Mouse (Mus musculus) heart, postnatal 14 days (tissue): ENCODE measurements around the gene Timeless. TPM values are rescaled to one million over a fixed set of nuclear protein-coding genes. Genes with fewer than 3 reads are reported as not detected.
"Not testable (repeated sequence)": the region's sequence is repeated elsewhere in the genome, so short reads cannot be mapped to it uniquely, and the experiment has no call there.

Source experiments
- DNase-seq, 2 experiments: peaks; one replicate each; pipeline ENCODE4 v3.0.0; 2021 to 2022
- intact Hi-C: fragments of 180-260 bp; cut with DNase I; formaldehyde crosslinking; loops from one replicate; pipeline ENCODE4 v1.15.1; 2025
- long read RNA-seq, 2 experiments: library from polyadenylated mRNA; stranded (forward); transcript quantifications; one replicate each; pipeline ENCODE4 v2.0.0; 2021
- total RNA-seq, 2 experiments: library from RNA; stranded (reverse); gene quantifications; 2 replicates each; pipeline ENCODE4 v1.2.3; 2021

Timeless gene
- total RNA-seq, result 10 to 100 TPM in 1 of 2 experiments, 1 to 10 TPM in 1; 6.6 to 11.1 TPM
- long read RNA-seq, experiment 1, full-length matches to known transcripts, result 3 of 10 reads
- long read RNA-seq, experiment 1, partial matches to known transcripts, result 4 of 10 reads
- long read RNA-seq, experiment 1, other reads (novel, unspliced or antisense), result 3 of 10 reads
- long read RNA-seq, experiment 2, full-length matches to known transcripts, result 5 of 11 reads
- long read RNA-seq, experiment 2, partial matches to known transcripts, result 4 of 11 reads
- long read RNA-seq, experiment 2, other reads (novel, unspliced or antisense), result 2 of 11 reads

DNA sequence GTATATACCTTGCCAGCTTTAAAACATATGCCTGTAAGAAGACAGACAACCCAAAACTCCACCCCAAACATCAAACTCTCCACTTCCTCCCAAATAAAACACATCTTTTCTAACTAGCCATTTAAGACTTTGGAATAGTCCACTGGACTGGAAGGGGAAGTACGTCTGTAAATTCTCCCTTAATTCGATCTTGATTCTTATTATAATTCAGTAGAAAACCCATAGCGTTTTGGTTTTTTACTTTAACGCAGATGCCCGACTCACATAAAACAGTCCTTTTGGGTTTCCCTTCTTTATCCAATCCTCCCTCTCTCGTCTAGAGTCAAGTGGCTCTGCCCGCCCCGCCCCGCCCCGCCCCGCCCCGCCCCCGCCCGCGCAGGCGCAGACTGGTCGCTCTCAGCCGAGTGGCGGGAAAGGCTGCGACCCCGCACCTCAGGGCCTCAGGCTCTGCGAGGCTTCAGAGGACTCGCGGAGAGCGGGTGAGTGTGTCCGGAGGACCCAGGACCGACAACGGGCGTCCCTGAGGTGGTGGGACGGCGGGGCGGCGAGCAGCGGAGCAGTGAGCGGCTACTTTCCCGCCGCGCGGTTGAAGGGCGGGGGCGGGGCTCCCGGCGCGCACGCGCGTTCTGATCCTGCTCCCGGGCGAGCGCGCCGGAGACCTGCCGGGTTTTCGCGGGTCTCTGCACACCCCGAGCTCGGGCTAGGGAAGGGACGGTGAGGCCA is at the start of gene Timeless:
Gene Timeless, plus strand, starts transcription at position 369 of the 723 bp plus-strand sequence.
- DNase-seq, result peak; percentile 93 to 94
- intact Hi-C loops, result no loop called here

DNA sequence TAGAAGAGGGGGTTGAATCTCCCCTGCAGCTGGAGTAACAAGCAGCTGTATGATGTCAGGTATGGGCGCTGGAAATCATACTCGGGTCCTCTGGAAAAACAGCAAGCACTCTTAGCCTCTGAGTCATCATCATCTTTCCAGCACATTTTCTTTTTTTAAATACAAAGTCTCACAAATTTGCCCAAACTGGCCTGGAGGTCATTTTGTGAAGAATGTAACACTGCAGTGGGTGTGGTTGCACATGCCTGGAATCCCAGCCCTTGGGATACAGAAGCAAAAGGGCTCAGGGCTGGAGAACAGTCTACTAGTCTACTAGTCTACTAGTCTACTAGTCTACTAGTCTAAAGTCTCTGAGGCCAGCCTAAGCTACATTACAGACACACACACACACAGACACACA is 47.6 kb upstream of the Timeless start:
- intact Hi-C loops, result no loop called here
- DNase-seq, result no peak

DNA sequence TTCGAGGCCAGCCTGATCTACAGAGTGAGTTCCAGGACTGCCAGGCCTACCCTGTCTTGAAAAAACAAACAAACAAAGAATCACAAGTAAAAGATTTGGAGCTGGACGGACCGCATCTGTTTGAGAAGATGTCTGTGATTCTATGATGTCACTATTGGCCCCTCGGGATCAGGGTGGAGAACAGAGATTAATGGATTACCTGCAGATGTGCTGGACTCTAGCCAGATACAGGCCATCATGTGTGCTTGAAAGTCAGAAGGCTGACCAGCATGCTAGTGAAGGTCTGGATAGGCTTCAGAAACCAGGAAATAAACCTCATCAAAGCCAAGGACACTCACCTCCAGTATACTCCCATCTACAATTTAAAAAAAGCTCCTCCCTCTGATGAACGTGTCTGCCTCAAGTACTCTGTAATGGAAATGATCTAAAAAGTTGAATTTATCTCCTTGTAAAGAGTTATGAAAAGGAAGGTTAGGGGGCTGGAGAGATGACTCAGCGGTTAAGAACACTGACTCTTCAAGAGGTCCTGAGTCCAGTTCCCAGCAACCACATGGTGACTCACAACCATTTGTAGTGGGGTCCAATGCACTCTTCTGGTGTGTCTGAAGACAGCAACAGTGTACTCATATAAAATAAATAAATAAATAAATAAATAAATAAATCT is 46.5 kb upstream of the Timeless start:
- intact Hi-C loops, result loop anchor here (5.0 kb wide), 2 partner anchors 148 to 228 kb away; partner anchors contain the start of gene Naca

DNA sequence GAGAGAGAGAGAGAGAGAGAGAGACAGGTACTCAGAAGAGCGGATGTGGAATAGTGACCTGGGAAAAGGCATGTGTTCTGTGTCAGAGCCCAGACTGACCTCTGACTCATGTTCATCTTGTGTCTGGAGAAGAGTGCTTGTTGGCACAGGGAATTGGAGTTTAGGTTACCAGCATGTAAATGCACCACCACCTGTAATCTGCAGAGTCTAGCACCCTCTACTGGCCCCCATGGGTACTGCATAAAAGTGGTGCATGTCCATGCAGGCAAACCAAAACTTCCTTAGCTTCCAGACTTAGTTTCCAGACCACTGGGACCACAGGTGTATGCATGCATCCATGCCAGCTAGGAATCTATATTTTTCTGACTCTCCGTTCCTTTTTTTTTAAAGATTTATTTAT is 45.9 kb upstream of the Timeless start:
- peak; percentile 78 to 87 for DNase-seq
- intact Hi-C loops, result loop anchor here (1.0 to 5.0 kb wide), 4 partner anchors 46 to 229 kb away; partner anchors contain the start of genes Baz2a and Naca

More for the DNA sequence above, 46.5 kb upstream of the Timeless start:
- no peak for DNase-seq

DNA sequence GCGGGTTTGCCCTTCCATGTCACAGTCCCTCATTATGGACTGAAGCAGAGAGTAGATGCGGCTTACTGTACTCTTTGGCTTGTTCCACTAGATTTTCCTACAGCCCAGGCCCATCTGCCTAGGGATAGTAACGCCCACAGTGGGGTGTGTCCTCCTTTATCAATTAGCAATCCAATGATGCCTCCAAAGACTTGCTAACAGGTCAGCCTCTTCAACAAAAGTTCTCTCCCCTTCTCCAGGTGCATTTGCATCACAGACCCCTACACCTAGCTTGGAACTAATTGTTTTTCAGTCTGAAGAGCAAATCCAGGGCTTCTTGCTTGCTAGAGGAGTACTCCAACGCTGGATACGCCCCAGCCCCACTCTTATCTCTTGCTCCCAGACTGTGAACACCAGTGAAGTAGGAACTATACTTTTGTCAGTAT is 44.7 kb upstream of the Timeless start:
- DNase-seq, result no peak
- intact Hi-C loops, result loop anchor here (2.0 to 5.0 kb wide), 3 partner anchors 96 to 230 kb away; partner anchors contain the start of genes Baz2a and Naca

DNA sequence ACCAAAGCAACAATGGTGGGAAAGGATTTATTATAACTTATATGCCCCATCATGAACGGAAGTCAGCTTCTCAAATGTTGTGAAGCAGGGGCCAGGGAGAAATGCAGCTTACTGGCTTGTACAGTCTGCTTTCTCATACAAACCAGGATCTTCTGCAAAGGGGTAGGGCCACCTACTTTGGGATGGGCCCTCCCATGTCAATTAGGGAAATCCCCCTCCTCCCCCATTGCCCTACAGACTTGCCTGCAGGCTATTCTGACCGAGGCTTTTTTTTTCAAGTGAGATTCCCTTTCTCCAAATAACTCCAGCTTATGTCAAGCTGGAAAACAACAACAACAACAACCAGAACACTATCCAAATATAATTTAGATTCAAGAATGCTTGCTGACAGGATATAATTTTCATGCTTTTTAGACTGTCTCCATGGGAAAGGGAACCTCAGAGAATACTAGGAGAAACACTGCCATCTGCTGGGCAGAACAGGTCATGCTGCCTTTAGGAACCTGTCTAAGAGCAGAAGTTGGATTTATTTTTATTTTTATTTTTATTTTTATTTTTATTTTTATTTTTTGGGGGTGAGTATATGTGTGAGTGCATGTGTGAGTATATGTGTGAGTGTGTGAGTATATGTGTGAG is 43.5 kb upstream of the Timeless start:
- DNase-seq, result peak; percentile 76 to 86
- intact Hi-C loops, result loop anchor here (5.0 kb wide), 2 partner anchors 151 to 231 kb away; partner anchors contain the start of gene Naca

DNA sequence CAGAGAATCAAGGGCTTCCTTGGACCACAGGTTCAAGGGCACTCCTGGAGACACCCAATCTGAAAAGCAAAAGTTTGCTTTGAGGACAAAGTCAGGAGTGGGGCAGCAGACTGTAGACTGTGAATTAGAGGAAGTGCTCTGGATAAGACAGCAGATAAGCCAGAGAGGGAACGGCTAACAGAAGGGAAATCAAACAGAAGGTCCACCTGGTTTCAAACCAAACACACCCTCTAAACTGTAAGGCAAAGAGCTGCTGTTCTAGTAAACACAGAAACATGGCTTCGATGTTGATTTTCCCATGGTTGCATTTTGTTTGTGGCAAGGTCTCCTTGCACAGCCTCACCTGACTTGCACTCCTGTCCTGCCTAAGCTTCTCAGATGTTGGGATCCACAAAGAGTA is 40.4 kb upstream of the Timeless start:
- no peak for DNase-seq
- intact Hi-C loops, result no loop called here

DNA sequence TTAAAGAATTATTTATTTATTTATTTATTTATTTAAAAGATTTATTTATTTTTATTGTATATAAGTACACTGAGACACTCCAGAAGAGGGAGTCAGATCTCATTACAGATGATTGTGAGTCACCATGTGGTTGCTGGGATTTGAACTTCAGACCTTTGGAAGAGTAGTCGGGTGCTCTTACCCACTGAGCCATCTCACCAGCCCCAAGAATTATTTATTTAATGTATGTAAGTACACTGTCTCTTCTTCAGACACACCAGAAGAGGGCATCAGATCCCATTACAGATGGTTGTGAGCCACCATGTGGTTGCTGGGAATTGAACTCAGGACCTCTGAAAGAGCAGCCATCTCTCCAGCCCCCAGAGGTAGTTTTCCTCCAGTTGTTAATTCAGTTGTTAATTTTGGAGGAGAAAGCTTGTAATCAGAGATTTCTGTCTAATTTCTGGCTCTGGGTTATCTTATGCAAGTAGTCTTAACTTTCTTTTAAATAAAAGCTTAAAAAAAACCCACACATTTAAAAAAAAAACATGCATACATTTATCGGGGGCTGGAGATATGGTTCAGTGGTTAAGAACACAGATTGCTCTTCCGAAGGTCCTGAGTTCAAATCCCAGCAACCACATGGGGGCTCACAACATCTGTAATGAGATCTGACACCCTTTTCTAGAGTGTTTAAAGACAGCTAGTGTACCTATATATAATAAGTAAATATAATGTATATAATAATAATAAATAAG is 39.7 kb upstream of the Timeless start:
- intact Hi-C loops, result not testable (repeated sequence)

DNA sequence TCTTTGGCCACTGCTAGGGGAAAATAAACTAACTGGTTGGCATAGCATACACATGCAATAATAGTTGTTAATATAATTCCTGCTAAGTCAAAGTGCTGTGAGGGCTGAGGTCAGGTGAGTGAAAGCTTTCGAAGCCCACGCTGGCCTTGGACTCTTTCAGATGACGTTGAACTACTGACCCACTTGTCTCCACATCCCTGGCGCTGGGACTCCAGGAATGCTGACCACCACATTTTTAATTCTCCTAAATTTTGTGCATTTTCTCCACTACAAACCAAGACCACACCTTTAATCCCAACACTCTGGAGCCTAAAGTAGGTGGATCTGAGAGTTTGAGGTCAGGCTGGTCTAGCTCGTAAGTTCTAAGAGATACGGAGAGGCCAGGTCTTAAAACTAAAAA is 38.8 kb upstream of the Timeless start:
- intact Hi-C loops, result no loop called here
- DNase-seq, result no peak

More for the DNA sequence above, 39.7 kb upstream of the Timeless start:
- not testable (repeated sequence) for DNase-seq

DNA sequence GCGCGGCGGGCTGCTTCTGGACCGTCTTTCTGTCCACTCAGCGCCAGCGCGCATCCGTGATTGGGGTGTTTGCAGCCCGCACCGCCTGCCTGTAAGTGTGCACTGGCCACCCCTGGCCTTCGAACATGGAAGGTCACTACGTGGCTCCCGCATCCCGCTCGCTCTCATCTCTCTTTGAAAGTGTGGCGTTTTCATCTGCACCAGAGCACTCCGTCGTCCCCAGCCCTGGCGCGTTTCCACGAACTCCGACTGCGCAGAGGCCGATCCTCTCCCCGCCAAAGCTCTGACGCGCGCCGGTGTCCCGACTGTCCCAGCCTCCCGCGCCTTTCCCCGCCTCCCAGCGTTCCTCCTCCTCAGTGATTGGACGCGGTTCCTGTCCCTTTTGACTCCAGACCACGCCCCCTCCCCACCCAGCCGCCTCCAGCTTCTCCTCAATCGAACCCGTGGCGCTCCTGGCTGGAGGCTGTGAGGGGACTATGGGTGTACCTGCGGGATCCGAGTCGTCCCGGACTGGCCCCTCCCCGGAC is 37.8 kb upstream of the Timeless start, which contains the start of gene Gls2:
Gene Gls2, plus strand, starts transcription at position 434 of the 527 bp plus-strand sequence.
- DNase-seq, result peak; percentile 97 to 98
- intact Hi-C loops, result no loop called here

DNA sequence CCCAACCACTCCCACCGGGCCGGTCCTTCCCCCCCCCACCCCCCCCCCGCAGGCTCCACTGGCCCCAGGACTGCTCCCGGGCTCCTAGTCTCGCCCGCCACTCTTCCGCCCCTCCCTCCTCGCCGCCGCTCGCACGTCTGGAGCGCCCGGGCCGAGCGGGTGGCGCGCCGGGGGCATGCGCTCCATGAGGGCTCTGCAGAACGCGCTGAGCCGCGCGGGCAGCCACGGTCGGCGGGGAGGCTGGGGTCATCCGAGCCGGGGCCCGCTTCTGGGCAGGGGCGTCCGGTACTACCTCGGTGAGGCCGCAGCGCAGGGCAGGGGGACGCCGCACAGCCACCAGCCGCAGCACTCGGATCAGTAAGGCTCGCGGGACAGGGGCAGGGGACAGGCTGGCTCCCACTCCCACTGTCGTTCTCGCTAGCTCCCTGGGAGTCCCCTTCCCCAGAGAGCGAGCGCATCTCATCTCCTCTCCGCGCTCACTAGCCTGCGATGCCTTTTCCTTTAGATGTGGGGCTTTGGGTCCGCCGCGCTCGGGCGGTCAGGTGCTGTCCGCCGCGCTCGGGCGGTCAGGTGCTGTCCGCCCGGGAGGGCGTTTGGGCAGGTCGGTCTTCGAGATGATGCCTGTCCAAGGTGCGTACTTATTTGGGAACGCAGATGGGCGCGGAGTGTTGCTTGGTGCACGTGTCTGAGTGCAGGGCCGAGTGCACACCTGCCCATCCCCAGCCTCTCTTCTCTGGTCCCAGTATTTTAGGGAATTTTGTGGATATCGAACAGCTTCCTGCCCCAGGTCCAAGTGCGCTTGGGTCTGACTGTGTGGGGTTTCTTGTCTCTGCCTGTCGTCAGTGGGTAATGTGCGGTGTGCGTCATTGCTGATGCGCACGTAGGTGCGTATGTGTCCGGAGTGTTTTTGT is 37.1 kb upstream of the Timeless start:
- intact Hi-C loops, result no loop called here
- peak in 1 of 2 experiments; percentile 74 for DNase-seq

DNA sequence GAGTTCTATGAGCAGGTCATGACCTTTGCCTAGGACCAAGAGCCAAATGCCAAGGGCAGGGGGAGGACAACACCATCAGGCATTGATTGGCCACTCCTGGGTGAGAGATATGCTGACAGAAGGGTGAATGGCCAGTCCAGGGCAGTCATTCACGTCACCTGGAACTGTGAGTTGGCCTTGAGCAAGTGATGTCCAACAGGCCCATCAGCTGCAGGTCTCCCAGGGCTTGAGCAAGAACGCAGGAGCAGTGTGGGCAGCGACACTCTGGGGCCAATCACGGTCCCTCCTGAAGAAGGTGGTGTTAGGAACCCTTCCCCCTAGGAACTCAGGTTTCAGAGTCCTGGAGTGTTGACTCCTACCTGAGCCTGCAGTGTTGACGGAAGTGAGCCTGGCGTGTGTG is 30.0 kb upstream of the Timeless start:
- no peak for DNase-seq
- intact Hi-C loops, result no loop called here

DNA sequence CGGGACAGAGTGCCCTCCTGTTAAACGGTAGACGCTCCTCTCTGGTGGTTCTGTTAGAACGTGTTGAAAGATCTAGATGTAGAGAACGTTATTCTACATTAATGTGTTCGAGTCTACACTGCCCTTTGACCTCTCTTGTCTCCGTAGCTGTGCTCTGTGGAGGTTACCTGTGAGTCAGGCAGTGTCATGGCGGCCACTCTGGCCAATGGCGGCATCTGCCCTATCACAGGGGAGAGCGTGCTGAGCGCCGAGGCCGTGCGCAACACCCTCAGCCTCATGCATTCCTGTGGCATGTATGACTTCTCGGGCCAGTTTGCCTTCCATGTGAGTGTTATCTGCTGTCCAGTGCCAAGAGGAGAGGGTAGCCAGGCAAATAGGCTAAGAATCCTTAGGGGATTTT is 26.9 kb upstream of the Timeless start:
- intact Hi-C loops, result no loop called here
- DNase-seq, result no peak

DNA sequence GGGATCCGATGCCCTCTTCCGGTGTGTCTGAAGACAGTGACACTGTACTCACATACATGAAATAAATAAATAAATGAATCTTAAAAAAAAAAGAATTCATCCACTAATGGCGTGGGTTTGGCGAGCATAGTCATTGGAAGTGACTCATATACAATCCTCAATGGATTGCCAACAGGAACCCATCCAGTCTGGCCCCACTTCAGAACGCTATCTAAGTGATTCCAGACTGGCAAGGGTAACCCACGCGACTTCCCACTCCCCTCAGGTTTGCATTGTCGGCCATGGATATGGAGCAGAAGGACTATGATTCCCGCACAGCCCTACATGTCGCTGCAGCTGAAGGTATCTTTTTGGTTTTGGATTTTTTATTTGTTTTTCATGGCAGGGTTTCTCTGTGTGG is 23.5 kb upstream of the Timeless start:
- DNase-seq, result no peak
- intact Hi-C loops, result no loop called here

DNA sequence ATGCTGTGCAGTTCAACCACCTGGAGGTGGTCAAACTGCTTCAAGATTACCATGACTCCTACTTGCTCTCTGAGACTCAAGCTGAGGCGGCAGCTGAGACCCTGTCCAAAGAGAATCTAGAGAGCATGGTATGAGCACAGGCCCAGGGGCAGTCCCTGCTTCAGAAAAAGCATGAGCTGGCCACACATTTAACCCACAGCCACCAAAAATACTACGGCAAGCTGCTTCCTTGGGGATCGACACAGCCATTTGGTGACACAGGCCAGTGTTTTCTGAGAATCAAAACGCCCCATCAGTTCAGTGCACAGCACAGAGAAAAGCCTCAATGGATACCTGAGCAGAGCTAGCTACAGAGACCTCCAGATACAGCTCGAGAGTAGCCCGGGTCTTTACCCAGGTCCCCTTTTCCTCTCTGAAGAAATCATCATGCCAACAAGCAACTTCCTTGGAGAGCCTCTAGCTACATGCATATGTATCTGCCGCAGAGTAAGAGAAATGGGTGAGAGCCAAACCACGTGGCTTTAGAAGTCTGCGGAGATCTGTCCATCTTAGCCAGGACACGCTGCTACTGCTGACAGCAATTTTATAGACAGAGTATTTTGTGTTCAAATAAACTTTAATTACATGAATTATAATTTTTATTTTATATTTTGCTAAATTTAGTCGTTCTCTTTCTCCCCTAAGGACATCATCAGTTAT is 22.4 kb upstream of the Timeless start:
- intact Hi-C loops, result no loop called here

DNA sequence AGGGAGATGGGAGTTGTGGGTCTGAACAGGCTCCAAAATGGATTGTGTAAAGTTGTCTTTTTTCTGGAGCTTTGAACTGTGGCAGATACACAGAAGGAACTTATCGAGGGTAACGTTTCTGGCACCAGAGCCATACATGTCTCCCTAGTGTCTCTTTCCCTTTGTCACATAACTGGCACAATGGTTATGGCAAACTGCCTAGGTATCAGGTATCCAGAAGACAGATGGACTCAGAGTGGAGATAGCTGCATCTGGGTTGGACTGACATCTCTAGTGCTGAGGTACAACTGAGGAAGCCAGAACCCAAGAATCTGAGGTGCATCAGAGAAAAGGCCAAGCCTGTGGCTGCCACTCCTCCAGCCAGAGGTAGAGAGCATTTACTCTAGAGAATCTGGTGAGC is 21.7 kb upstream of the Timeless start:
- no peak for DNase-seq
- intact Hi-C loops, result no loop called here

More for the DNA sequence above, 22.4 kb upstream of the Timeless start:
- DNase-seq, result no peak

DNA sequence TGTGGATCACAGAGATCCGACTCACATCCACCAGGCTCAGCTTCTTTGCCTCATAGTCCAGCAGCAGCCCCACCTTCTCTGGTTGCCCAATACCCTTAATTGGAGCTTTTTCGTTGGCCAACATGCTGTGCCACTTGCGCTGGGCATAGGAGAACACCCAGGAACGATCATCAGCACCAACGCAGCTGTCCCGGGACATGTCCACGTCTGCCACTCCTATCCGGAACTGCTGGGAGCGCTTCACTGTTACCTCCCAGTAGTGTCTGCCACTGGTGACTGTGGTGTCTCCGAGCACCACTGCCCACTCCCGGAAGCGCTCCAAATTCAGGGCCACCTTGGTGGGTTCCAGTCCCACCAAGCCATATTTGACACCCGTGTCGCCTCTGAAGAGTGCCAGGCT is 20.9 kb upstream of the Timeless start:
- intact Hi-C loops, result no loop called here
- no peak for DNase-seq
